Mouse (Mus musculus): ENCODE results near the gene Cnbd2. TPM values are rescaled to one million over a fixed set of nuclear protein-coding genes. Genes with fewer than 3 reads are reported as not detected.

Cnbd2 gene
- polyA plus RNA-seq (2014; fragmentation: Illumina TruSeq; extraction: RNeasy Lipid Tissue Mini Kit (QIAGEN cat#74804); ENCODE audit: low read depth, low replicate concordance): 5.7 TPM

GRCm38 (mm10) chr2:156312297-156312897, at the start of gene Cnbd2, which contains the start of gene Scand1:
TSS of gene Cnbd2 (plus strand) at chr2:156312299.
TSS of gene Scand1 (minus strand) at chr2:156312704.

GRCm38 (mm10) chr2:156420694-156421380, 108.7 kb downstream of the Cnbd2 start, which contains the start of gene Epb41l1:
TSS of gene Epb41l1 (plus strand) at chr2:156420909.

Other genes starting within 250 kb of the Cnbd2 start
- 7.4 TPM for gene Spag4, start 247.1 kb upstream of the Cnbd2 start, polyA plus RNA-seq (2014; fragmentation: Illumina TruSeq; extraction: RNeasy Lipid Tissue Mini Kit (QIAGEN cat#74804); ENCODE audit: low read depth, low replicate concordance)
- gene Cpne1, start 200.3 kb upstream of the Cnbd2 start, polyA plus RNA-seq (2014; fragmentation: Illumina TruSeq; extraction: RNeasy Lipid Tissue Mini Kit (QIAGEN cat#74804); ENCODE audit: low read depth, low replicate concordance): 29.0 TPM
- 9.8 TPM for gene Rbm12, start 200.3 kb upstream of the Cnbd2 start, polyA plus RNA-seq (2014; fragmentation: Illumina TruSeq; extraction: RNeasy Lipid Tissue Mini Kit (QIAGEN cat#74804); ENCODE audit: low read depth, low replicate concordance)
- gene Gm28036, start 185.2 kb upstream of the Cnbd2 start, polyA plus RNA-seq (2014; fragmentation: Illumina TruSeq; extraction: RNeasy Lipid Tissue Mini Kit (QIAGEN cat#74804); ENCODE audit: low read depth, low replicate concordance): 12.3 TPM
- 219 TPM for gene Romo1, start 168.3 kb upstream of the Cnbd2 start, polyA plus RNA-seq (2014; fragmentation: Illumina TruSeq; extraction: RNeasy Lipid Tissue Mini Kit (QIAGEN cat#74804); ENCODE audit: low read depth, low replicate concordance)
- gene Nfs1, start 168.1 kb upstream of the Cnbd2 start, polyA plus RNA-seq (2014; fragmentation: Illumina TruSeq; extraction: RNeasy Lipid Tissue Mini Kit (QIAGEN cat#74804); ENCODE audit: low read depth, low replicate concordance): 44.4 TPM
- 182 TPM for gene Rbm39, start 132.1 kb upstream of the Cnbd2 start, polyA plus RNA-seq (2014; fragmentation: Illumina TruSeq; extraction: RNeasy Lipid Tissue Mini Kit (QIAGEN cat#74804); ENCODE audit: low read depth, low replicate concordance)
- 15.1 TPM for gene Phf20, start 115.8 kb upstream of the Cnbd2 start, polyA plus RNA-seq (2014; fragmentation: Illumina TruSeq; extraction: RNeasy Lipid Tissue Mini Kit (QIAGEN cat#74804); ENCODE audit: low read depth, low replicate concordance)
- gene Scand1, start 405 bp downstream of the Cnbd2 start, polyA plus RNA-seq (2014; fragmentation: Illumina TruSeq; extraction: RNeasy Lipid Tissue Mini Kit (QIAGEN cat#74804); ENCODE audit: low read depth, low replicate concordance): 39.8 TPM
- 30.1 TPM for gene Epb41l1, start 108.6 kb downstream of the Cnbd2 start, polyA plus RNA-seq (2014; fragmentation: Illumina TruSeq; extraction: RNeasy Lipid Tissue Mini Kit (QIAGEN cat#74804); ENCODE audit: low read depth, low replicate concordance)
- gene Aar2, start 235.3 kb downstream of the Cnbd2 start, polyA plus RNA-seq (2014; fragmentation: Illumina TruSeq; extraction: RNeasy Lipid Tissue Mini Kit (QIAGEN cat#74804); ENCODE audit: low read depth, low replicate concordance): 17.1 TPM